12 mouse cellular contexts compared by ENCODE assay signal in genomic region chr5:30577654-30578310, GRCm38 (mm10). TPM values are rescaled to one million over a fixed set of nuclear protein-coding genes. Genes with fewer than 3 reads are reported as not detected.
DNase-seq lines count a peak whose midpoint lies in the region; ATAC-seq lines count a peak whose summit lies in the region.
"Had no signal": no experiment of that assay in that cellular context is flagged by ENCODE, and none has a peak within 500 bp of the region (broad histone marks: within the 10 kb centered on the region; RNA-seq: fewer than 3 reads in every experiment).

No protein-coding gene starts in this region.

- H3K9me3 ChIP-seq in kidney, embryonic 14.5 days (ENCODE audit: control insufficient read depth, low read length), result no peaks in the 10 kb centered on the region

- peak; percentile 33 to 50 for DNase-seq in left cerebral cortex, adult 18-20 months (ENCODE audit: low spot score in 2 of 2)
- DNase-seq in left cerebral cortex, postnatal 10 days (ENCODE audit: extremely low spot score in 1 of 2, low spot score in 2 of 2), result no peak
- peak; percentile 86 to 88 for DNase-seq in adrenal gland, postnatal 36 days
- peak; percentile 94 for DNase-seq in cerebellum, postnatal 14 days
- peak; percentile 48 to 58 for DNase-seq in layer of hippocampus, adult 8-10 months (ENCODE audit: low spot score in 2 of 2)
- DNase-seq in spleen, postnatal 36 days (ENCODE audit: low spot score in 2 of 2), result no peak
- no peak for DNase-seq in spleen, postnatal 4 days (ENCODE audit: low spot score in 2 of 2)
- DNase-seq: kidney, adult 18-20 months had no signal

- H3K4me2 ChIP-seq in kidney, embryonic 14.5 days (replicated peaks; ENCODE audit: low read depth, low read length), result no peak overlapping the region

- WGBS in kidney, embryonic 14.5 days, result 79% methylated on average over 12 of the region's 12 CpGs

- no peak overlapping the region for H3K9ac ChIP-seq in kidney, embryonic 14.5 days (ENCODE audit: low read depth, low read length)

- intact Hi-C loops in left cerebral cortex, postnatal 10 days (cut with DNase I), result no loop called here

- no peak overlapping the region for H3K27ac ChIP-seq in kidney, embryonic 14.5 days (ENCODE audit: low read depth, low read length)

- ATAC-seq in kidney, embryonic 14.5 days (ENCODE audit: low FRiP score, low TSS enrichment), result no peak

- H3K4me1 ChIP-seq in kidney, embryonic 14.5 days (ENCODE audit: control insufficient read depth, insufficient read depth, low read length), result no peaks in the 10 kb centered on the region

- no peaks in the 10 kb centered on the region for H3K36me3 ChIP-seq in kidney, embryonic 14.5 days (ENCODE audit: control insufficient read depth, insufficient read depth, low read length)

- no peak overlapping the region for H3K4me3 ChIP-seq in kidney, embryonic 14.5 days (ENCODE audit: low read length)
- H3K4me3 ChIP-seq: myocyte had no signal

- H3K27me3 ChIP-seq in kidney, embryonic 14.5 days (ENCODE audit: control insufficient read depth, insufficient read depth, low read length), result no peaks in the 10 kb centered on the region

RNA-seq across cellular contexts. Expression of gene Kcnk3, which starts 10.2 kb away (rescaled TPM):
- 10 to 100 TPM; 22.6 to 24.2 TPM for total RNA-seq in left cerebral cortex, adult 18-20 months (2021)
- total RNA-seq in left cerebral cortex, postnatal 10 days (2021), result 10 to 100 TPM; 14.0 to 14.4 TPM
- 1,000 to 10,000 TPM; 1,187 to 1,472 TPM for total RNA-seq in adrenal gland, postnatal 36 days (2021)
- total RNA-seq in layer of hippocampus, adult 8-10 months (2022), result 10 to 100 TPM; 10.3 to 13.1 (median 10.7) TPM
- polyA plus RNA-seq in kidney, embryonic 14.5 days (2014; fragmentation: Nextera tagmentation; extraction: Ambion mirVana), result 1.5 and 2.1 TPM in 2 replicates

RNA-seq across cellular contexts. Expression of gene Cib4, which starts 32.1 kb away (rescaled TPM):
- not detected for total RNA-seq in left cerebral cortex, adult 18-20 months (2021)
- total RNA-seq in left cerebral cortex, postnatal 10 days (2021), result not detected
- total RNA-seq in adrenal gland, postnatal 36 days (2021), result 1 to 10 TPM; 1.4 to 4.0 TPM
- total RNA-seq in layer of hippocampus, adult 8-10 months (2022), result not detected
- polyA plus RNA-seq in kidney, embryonic 14.5 days (2014; fragmentation: Nextera tagmentation; extraction: Ambion mirVana), result not detected in 2 replicates
- total RNA-seq: ES-E14 had no signal
- polyA plus RNA-seq: liver, embryonic 16.5 days; myocyte had no signal

Comparison
In these comparisons a context has a peak if more than half of its experiments do, and no peak if none do; other contexts are left out.
1. DNase-seq: peak in left cerebral cortex, adult 18-20 months (2 of 2), adrenal gland, postnatal 36 days (2 of 2), cerebellum, postnatal 14 days (2 of 2) and layer of hippocampus, adult 8-10 months (2 of 2); none in left cerebral cortex, postnatal 10 days (0 of 2), spleen, postnatal 36 days (0 of 2) and spleen, postnatal 4 days (0 of 2).
2. RNA of gene Kcnk3, which starts 10.2 kb away (total RNA-seq): 1,187 to 1,472 TPM in adrenal gland, postnatal 36 days; 22.6 to 24.2 TPM in left cerebral cortex, adult 18-20 months, 14.0 to 14.4 TPM in left cerebral cortex, postnatal 10 days and 10.3 to 13.1 TPM in layer of hippocampus, adult 8-10 months; every median in the first group is over 10 times any median in the second.